Mouse (Mus musculus): ENCODE data around the gene Ankrd44.

Gene Ankrd44

DNA sequence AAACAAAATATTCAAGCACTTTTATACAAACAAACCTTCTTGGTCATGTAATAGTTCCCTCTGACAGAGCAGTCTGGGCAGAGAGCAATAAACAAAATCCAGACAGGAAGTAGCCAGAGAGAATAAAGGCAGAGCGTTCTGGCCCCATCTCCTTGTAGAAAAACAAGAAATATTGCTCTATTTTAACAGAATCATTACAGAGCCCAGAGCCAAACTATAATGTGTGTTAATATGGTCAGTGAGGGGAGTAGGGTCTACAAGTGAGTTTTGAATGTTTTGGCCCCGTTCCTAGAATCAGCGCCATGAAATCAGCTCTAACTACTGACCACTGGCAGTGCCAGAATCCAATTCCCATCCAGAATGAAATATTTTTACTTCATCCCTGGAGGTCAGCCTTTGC, 38.3 kb downstream of the Ankrd44 start:
- DNase-seq (ENCODE audit: low spot score) = peak; percentile 53

DNA sequence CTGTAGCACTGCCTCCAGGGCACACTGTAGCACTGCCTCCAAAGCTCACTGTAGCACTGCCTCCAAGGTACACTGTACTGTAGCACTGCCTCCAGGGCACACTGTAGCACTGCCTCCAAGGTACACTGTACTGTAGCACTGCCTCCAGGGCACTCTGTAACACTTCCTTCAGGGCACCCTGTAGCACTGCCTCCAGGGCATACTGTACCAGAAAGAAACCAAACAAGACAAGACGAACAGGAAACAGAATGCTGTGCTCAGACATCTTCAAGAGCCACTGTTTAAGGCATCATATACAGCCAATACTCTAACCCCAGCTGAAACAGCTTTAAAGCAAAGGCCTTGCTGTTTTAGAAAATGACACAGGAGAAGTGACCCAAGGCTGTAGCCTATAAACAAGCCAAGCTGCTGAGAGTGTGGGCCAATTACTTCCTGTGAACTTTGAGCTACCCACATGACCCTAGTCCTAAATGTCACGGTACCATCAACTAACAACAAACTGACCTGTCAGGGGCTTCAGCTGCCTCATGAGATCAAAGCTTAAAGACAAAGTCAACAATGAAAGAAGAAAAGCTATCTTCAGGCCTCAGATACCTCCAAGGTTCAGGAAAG, 43.2 kb downstream of the Ankrd44 start:
- no peak for DNase-seq (ENCODE audit: low spot score)

- DNase-seq (ENCODE audit: low spot score) = no peak
These were observed 44.7 kb downstream of the Ankrd44 start for GRCm38 (mm10) chr1:54881523-54881922.

- peak; percentile 51 for DNase-seq (ENCODE audit: low spot score)
These were observed 48.6 kb downstream of the Ankrd44 start for GRCm38 (mm10) chr1:54877423-54878073.

DNA sequence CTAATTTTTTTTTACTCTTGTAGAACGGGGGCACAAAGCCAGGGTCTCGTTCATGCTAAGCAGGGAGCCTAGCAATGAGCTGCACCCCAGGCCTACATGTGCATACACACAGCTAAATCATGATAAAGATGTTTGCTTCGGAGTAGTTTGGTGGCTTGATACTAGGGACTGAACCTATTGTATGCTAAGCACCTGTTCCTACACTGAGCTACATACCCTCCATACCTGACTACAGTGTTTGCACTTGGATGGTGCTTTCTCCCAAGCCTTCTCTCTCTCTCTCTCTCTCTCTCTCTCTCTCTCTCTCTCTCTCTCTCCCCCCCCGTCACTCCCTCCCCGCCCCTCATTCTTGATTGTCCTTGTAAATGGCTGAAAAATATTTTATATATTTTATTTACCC, 49.2 kb downstream of the Ankrd44 start:
- no peak for DNase-seq (ENCODE audit: low spot score)

GRCm38 (mm10) chr1:54874094-54874493, 52.1 kb downstream of the Ankrd44 start:
- DNase-seq (ENCODE audit: low spot score) = no peak

GRCm38 (mm10) chr1:54872857-54873616, 53.1 kb downstream of the Ankrd44 start:
- no peak for DNase-seq (ENCODE audit: low spot score)

GRCm38 (mm10) chr1:54871321-54871720, 54.9 kb downstream of the Ankrd44 start:
- no peak for DNase-seq (ENCODE audit: low spot score)

GRCm38 (mm10) chr1:54870634-54871033, 55.6 kb downstream of the Ankrd44 start:
- no peak for DNase-seq (ENCODE audit: low spot score)

DNA sequence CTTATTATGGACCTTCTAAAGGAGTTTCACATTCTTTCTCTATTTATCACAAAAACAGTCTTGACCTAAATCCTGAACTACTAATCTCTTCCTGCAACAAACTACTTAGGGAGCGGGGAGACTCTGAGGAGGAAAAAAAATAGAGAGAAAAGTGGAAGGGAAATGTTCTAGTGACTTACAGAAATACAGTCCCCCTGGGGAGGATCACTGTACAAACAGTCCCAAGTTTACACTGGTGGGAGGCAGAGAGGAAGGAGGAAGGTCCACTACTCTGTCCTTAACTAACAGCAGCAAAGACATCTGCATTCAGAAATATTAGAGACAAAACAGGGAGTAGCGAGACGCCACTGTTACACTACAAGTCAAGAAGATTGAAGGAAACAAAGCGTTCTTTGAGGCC, 59.0 kb downstream of the Ankrd44 start:
- no peak for DNase-seq (ENCODE audit: low spot score)

DNA sequence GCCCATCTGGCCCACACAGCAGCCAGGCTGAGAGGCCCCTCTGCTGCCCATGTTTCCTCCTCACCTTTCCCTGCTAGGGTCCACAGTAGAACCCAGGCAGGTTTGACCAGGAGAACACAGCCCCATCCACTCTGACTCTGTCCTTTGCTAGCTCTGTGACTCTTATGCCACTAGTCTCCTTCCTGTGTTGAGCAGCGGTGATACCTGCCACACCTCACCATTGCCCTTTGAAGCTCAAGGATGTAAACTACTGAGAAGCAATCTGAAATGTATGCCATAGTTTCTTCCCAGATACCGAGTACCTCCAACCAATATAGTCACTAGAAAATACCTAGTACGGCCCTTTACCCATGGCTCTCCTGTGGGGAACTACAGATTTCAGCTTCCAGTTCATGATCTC, 60.1 kb downstream of the Ankrd44 start:
- no peak for DNase-seq (ENCODE audit: low spot score)

GRCm38 (mm10) chr1:54864928-54865652, 61.1 kb downstream of the Ankrd44 start:
- peak; percentile 49 for DNase-seq (ENCODE audit: low spot score)

- no peak for DNase-seq (ENCODE audit: low spot score)
These were observed 65.8 kb downstream of the Ankrd44 start for GRCm38 (mm10) chr1:54860361-54860760.

GRCm38 (mm10) chr1:54859876-54860275, 66.3 kb downstream of the Ankrd44 start:
- DNase-seq (ENCODE audit: low spot score) = peak; percentile 39

GRCm38 (mm10) chr1:54858898-54859297, 67.3 kb downstream of the Ankrd44 start:
- DNase-seq (ENCODE audit: low spot score) = no peak

DNA sequence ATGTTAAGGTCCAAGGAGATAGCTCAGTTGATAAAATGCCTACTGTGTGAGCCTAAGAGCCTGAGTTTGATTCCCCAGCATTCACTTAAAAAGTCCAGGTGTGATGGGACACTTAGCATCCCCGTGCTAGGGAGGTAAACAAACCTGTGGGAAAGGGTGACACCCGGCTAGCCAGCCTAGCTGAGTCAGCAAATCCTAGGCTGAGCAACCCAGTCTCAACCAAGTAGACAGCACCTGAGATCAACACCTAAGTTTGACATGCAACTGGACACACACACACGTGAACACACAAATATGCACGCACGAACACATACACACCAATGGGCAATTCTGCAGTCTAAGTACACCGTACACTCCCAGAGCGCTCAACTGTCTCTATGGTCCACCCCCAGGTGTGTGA, 69.7 kb downstream of the Ankrd44 start:
- DNase-seq (ENCODE audit: low spot score) = no peak

DNA sequence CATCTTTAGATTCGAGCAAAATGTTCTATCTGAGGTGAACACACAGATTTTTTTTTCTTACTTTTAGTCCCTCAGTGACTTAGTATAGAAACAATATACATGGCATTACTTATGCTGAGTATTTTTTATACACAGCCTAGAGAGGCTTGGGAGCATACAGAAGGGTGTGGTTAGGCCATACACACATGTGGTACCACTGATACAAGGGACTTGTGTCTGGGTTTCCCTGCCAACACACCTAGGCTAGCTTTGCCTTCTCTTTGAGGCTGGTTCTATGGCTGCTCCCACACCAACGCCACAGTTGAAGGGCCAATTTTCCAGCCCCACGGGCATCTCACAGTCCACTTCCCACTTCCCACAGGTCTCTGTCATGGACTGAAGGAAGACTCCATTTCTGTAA, 70.2 kb downstream of the Ankrd44 start:
- DNase-seq (ENCODE audit: low spot score) = no peak

DNA sequence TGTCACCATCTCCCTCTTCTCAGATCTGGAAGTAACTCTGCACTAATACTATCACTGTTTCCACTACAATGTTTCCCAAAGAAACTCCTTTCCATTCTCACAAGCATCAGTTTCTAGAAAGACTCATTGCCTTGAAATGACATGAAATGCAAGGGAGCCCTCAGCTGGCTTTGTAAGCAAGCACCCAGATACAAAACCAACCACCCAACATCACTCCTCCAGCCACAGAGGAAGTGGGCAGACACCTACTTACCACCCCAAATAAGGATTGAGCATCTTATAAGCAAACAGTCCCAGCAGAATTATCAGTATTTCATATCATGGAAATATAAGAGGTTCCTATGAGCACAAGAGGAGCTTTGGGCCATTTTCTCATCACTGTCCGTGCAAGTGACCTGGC, 71.8 kb downstream of the Ankrd44 start:
- DNase-seq (ENCODE audit: low spot score) = no peak

DNA sequence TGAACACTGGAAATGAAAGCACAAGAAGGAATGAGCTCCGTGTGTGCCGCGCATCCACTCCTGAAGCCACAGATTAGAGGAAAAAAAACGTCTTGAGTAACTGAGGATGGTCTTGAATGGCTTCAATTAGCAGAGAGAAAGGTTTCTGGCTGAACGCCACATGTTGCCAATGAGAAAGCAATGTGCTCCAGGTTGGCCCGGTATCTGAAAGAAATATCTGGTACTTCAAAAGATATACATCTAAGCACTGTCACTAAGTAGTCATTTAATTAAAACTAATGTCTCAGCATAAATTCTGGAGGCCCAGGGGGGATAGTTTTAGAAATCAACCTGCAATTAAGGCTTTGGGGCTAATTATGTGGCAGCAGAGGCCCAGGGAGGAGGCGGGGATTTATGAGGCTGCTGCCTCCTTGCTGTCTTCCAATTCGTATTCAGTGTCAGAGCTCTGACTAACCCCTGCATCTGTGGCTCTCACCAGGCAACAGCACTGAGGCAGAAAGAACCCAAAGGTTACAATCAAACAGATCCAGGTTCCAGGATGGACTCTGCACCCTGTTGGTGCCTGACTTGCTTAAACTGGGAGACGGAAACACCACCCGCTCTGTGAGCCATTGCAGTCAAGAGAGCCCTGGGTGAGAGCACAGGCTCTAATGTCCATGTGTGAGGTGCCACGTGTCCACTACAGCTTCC, 72.7 kb downstream of the Ankrd44 start:
- DNase-seq (ENCODE audit: low spot score) = no peak

DNA sequence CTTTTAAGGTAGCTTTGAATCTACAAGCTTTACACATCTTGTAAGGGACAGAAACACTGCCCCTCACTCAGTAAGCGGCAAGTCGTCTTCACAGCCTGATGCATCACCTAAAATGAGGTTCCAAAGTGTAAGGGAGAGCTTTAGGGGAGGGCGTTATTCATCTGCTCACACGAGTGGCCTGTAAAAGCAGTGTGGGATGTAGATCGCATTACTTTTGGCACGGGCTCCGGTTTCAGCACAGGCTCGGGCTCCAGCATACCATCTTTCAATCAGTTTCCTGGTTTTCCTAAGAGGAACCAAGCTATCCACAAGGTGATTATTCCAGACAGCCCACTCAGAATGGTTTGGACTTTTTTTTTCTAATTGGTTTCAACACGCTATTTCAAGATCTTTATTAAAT, 74.6 kb downstream of the Ankrd44 start:
- DNase-seq (ENCODE audit: low spot score) = no peak

GRCm38 (mm10) chr1:54850077-54850476, 76.1 kb downstream of the Ankrd44 start:
- no peak for DNase-seq (ENCODE audit: low spot score)

- DNase-seq (ENCODE audit: low spot score) = no peak
These were observed 78.9 kb downstream of the Ankrd44 start for GRCm38 (mm10) chr1:54847238-54847637.

All from adipocyte (in vitro differentiated cells).